Mouse (Mus musculus) embryonic facial prominence, embryonic 14.5 days (tissue): ENCODE data around the gene Bmf. TPM values are rescaled to one million over a fixed set of nuclear protein-coding genes. Genes with fewer than 3 reads are reported as not detected.

Experiments
- ATAC-seq: fragments of 200-750 bp; cut with Nextera tagmentation; 2 replicates; pipeline ENCODE4 v1.8.0; 2017; ENCODE audit warnings: low read depth, moderate number of reproducible peaks, moderate TSS enrichment
- DNase-seq: peaks from one replicate; pipeline ENCODE4 v3.0.0-alpha.2; 2015; ENCODE audit warnings: low spot score
- H3K27ac ChIP-seq: fragments of 300-500 bp; sonication (generic); replicated peaks from 2 replicates; pipeline ENCODE4 v1.5.1; 2014; ENCODE audit warnings: low read depth, mild to moderate bottlenecking, low read length, moderate library complexity
- H3K27me3 ChIP-seq: fragments of 300-500 bp; sonication (generic); replicated peaks from 2 replicates; pipeline ENCODE4 v1.6.1; 2014; ENCODE audit warnings: low read length; ENCODE audit not compliant: control insufficient read depth, insufficient read depth
- H3K36me3 ChIP-seq: fragments of 300-500 bp; sonication (generic); 2 replicates; pipeline ENCODE4 v1.6.1; 2014; ENCODE audit warnings: low read length, mixed read lengths; ENCODE audit not compliant: control insufficient read depth, insufficient read depth
- H3K4me1 ChIP-seq: fragments of 300-500 bp; sonication (generic); 2 replicates; pipeline ENCODE4 v1.6.1; 2014; ENCODE audit warnings: antibody characterized with exemption, low read length; ENCODE audit not compliant: control insufficient read depth, insufficient read depth
- H3K4me2 ChIP-seq: fragments of 300-500 bp; sonication (generic); 2 replicates; pipeline ENCODE4 v1.6.1; 2014; ENCODE audit warnings: low read depth, mild to moderate bottlenecking, low read length, moderate library complexity, mixed read lengths
- H3K4me3 ChIP-seq: fragments of 300-500 bp; sonication (generic); 2 replicates; pipeline ENCODE4 v1.5.1; 2014; ENCODE audit warnings: low read depth, mild to moderate bottlenecking, low read length
- H3K9ac ChIP-seq: fragments of 300-500 bp; sonication (generic); 2 replicates; pipeline ENCODE4 v1.6.1; 2014; ENCODE audit warnings: low read depth, mild to moderate bottlenecking, low read length, moderate library complexity, mixed read lengths
- H3K9me3 ChIP-seq: fragments of 300-500 bp; sonication (generic); 2 replicates; pipeline ENCODE4 v1.6.1; 2016; ENCODE audit warnings: low read length; ENCODE audit not compliant: control insufficient read depth
- WGBS: fragments of 180-500 bp; shearing (Covaris S2); extraction: QIAGEN DNeasy Blood & Tissue Kit; methylation state at CpG from one replicate; pipeline ENCODE4 v1.1.7; 2014; 5-methylcytosine and 5-hydroxymethylcytosine counted together
- polyA plus RNA-seq: library from polyadenylated mRNA; unstranded; fragments of >200 nt; fragmentation: Nextera tagmentation; extraction: Ambion mirVana; gene quantifications from 2 replicates; pipeline ENCODE4 v1.2.1, GENCODE M21; 2014

Gene Bmf
- polyA plus RNA-seq, 1 experiment from 2014 or later, result 7.6 TPM

- no peak for DNase-seq
- WGBS, result 79% methylated on average over 3 of the region's 3 CpGs
Measured at GRCm38 (mm10) chr2:118485415-118485814, 64.1 kb downstream of the Bmf start.

DNA sequence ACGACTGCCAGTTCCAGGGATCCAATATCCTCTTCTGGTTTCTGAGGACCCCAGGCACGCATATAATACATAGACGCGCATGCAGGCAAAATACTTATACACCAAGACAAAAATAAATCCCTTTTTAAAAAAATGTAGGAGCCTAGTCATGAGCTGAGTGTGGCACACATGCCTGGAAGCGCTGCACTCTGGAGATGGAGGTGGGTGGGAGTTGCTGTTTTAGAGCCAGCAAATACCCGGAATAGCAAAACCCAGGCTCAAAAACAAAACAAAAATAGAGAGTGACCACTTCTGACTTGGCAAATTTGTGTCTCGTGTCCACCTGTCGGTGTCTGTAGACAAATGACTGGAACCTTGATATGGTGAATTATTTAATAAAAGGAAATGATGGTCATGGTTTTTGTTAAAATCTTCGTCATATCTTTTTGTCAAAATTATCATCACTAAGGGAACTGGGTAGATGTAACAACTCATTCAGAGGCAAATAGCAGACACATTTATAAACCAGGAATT is 65.0 kb downstream of the Bmf start:
- H3K4me3 ChIP-seq, result no peak overlapping the region
- no peaks in the 10 kb centered on the region for H3K36me3 ChIP-seq
- H3K9me3 ChIP-seq, result 0 out of 2 replicates have a peak, but pooled peaks cover 3% of the 10 kb centered on the region
- H3K9ac ChIP-seq, result no peak overlapping the region
- ATAC-seq, result no peak
- no peak overlapping the region for H3K27ac ChIP-seq
- WGBS, result 80% methylated on average over 9 of the region's 9 CpGs
- H3K4me2 ChIP-seq, result no peak overlapping the region
- DNase-seq, result no peak
- H3K4me1 ChIP-seq, result peaks cover 4% of the 10 kb centered on the region; the same call in 1 of the 2 replicates
- no peaks in the 10 kb centered on the region for H3K27me3 ChIP-seq

More at GRCm38 (mm10) chr2:118485415-118485814, 64.1 kb downstream of the Bmf start:
- H3K36me3 ChIP-seq, result no peaks in the 10 kb centered on the region
- H3K27me3 ChIP-seq, result no peaks in the 10 kb centered on the region
- H3K4me1 ChIP-seq, result peaks cover 4% of the 10 kb centered on the region; the same call in 1 of the 2 replicates
- H3K27ac ChIP-seq, result no peak overlapping the region
- no peak overlapping the region for H3K4me2 ChIP-seq
- H3K9me3 ChIP-seq, result 0 out of 2 replicates have a peak, but pooled peaks cover 3% of the 10 kb centered on the region
- no peak for ATAC-seq
- H3K4me3 ChIP-seq, result no peak overlapping the region
- no peak overlapping the region for H3K9ac ChIP-seq

GRCm38 (mm10) chr2:118483032-118483431 is 66.5 kb downstream of the Bmf start:
- H3K9me3 ChIP-seq, result 0 out of 2 replicates have a peak, but pooled peaks cover 2% of the 10 kb centered on the region
- H3K27me3 ChIP-seq, result no peaks in the 10 kb centered on the region
- peaks cover 11% of the 10 kb centered on the region for H3K4me1 ChIP-seq
- WGBS, result 82% methylated on average over 5 of the region's 5 CpGs
- no peak overlapping the region for H3K4me2 ChIP-seq
- no peaks in the 10 kb centered on the region for H3K36me3 ChIP-seq
- DNase-seq (no peak), ATAC-seq (no peak)
- no peak overlapping the region for H3K9ac ChIP-seq
- H3K4me3 ChIP-seq, result no peak overlapping the region
- H3K27ac ChIP-seq, result no peak overlapping the region

DNA sequence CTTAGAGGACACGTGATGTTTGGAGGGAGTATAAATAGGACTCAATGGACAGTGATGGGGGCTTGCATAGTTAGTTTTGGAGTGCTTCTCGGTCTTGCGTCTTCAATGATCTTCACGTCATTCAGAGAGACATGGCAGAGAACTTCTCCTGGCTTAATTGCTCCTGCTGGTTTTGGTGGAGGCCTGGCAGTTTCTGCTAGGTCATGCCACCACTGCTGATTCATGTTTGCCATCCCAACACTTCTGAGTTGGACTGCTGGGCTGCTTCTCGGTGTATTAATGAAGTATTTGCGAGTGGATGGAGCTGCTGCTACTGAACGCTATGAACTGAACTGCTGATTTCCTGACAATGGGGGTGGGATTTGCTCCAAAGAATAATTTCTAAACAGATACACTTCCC is 68.6 kb downstream of the Bmf start:
- Histone ChIP-seq H3K4me1 (peaks cover 12% of the 10 kb centered on the region), H3K27ac (no peak overlapping the region), H3K36me3 (peaks cover 12% of the 10 kb centered on the region), H3K4me3 (no peak overlapping the region), H3K27me3 (no peaks in the 10 kb centered on the region), H3K4me2 (no peak overlapping the region), H3K9me3 (no peaks in the 10 kb centered on the region), H3K9ac (no peak overlapping the region)
- DNase-seq (no peak), ATAC-seq (no peak)
- WGBS, result 93% methylated on average over 7 of the region's 7 CpGs

DNA sequence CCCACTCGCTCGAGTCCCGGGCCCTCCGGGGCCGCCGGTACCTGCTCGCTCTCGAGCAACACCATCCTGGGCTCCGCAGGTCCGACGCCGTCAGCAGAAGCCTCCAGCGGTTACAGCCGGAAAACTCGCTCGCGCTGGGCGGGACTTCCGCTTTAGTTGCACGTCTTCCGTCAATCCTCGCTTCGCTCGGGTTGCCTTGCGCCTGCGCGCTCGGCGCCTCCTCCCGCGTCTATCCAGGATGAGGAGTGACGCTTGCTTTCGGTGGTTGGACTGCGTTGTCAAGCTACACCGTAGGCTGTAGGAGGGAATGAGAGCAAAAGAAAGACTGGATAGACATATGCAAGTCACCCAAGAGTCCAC is 70.0 kb downstream of the Bmf start, which contains the start of gene Srp14:
Gene Srp14 (minus strand): TSS at position 162 of the 360 bp plus-strand sequence.
- H3K9ac ChIP-seq, result peak within 1 kb of the TSS; percentile 91
- H3K36me3 ChIP-seq, result peaks cover 26% of the 10 kb centered on the region
- H3K4me2 ChIP-seq, result peak within 1 kb of the TSS; percentile 73
- no peaks in the 10 kb centered on the region for H3K9me3 ChIP-seq
- H3K4me3 ChIP-seq, result peak within 1 kb of the TSS; percentile 94
- WGBS, result under 1% methylated on average over 27 of the region's 35 CpGs
- ATAC-seq (peak; percentile 98), DNase-seq (peak; percentile 98)
- peaks cover 12% of the 10 kb centered on the region for H3K4me1 ChIP-seq
- peak within 1 kb of the TSS; percentile 84 for H3K27ac ChIP-seq
- H3K27me3 ChIP-seq, result no peaks in the 10 kb centered on the region

- Histone ChIP-seq H3K9ac (peak overlapping the region; percentile 91), H3K9me3 (no peaks in the 10 kb centered on the region), H3K27me3 (no peaks in the 10 kb centered on the region), H3K4me1 (peaks cover 12% of the 10 kb centered on the region), H3K4me2 (peak overlapping the region; percentile 73), H3K36me3 (peaks cover 31% of the 10 kb centered on the region), H3K27ac (peak overlapping the region; percentile 84), H3K4me3 (peak overlapping the region; percentile 94)
- ATAC-seq (no peak), DNase-seq (peak; percentile 20)
- WGBS, result 2% methylated on average over 37 of the region's 52 CpGs
Measured at GRCm38 (mm10) chr2:118478833-118479549, 70.5 kb downstream of the Bmf start.

Other genes starting within 250 kb of the Bmf start
- gene Gpr176, start 176.3 kb downstream of the Bmf start, polyA plus RNA-seq, result 0.34 and 0.53 TPM in 2 replicates
- 10.0 and 10.8 TPM in 2 replicates for gene Eif2ak4, start 161.1 kb downstream of the Bmf start, polyA plus RNA-seq
- gene Srp14, start 70.0 kb downstream of the Bmf start, polyA plus RNA-seq, result 237 and 260 TPM in 2 replicates
- gene Bub1b, start 48.5 kb upstream of the Bmf start, polyA plus RNA-seq, result 53.4 and 65.0 TPM in 2 replicates
- 2.0 and 2.5 TPM in 2 replicates for gene Pak6, start 113.6 kb upstream of the Bmf start, polyA plus RNA-seq
- gene Ankrd63, start 154.3 kb upstream of the Bmf start, polyA plus RNA-seq, result 0.05 and 0.11 TPM in 2 replicates
- 0.85 and 1.2 TPM in 2 replicates for gene Plcb2, start 178.8 kb upstream of the Bmf start, polyA plus RNA-seq
- gene Inafm2, start 196.1 kb upstream of the Bmf start, polyA plus RNA-seq, result 19.1 and 20.7 TPM in 2 replicates
- 0.96 and 1.0 TPM in 2 replicates for gene Ccdc9b, start 213.0 kb upstream of the Bmf start, polyA plus RNA-seq
- 0.35 TPM in 1 of 2 replicates, not detected in the other for gene Phgr1, start 223.1 kb upstream of the Bmf start, polyA plus RNA-seq
- gene Disp2, start 230.0 kb upstream of the Bmf start, polyA plus RNA-seq, result 1.4 and 2.3 TPM in 2 replicates